Mouse (Mus musculus) liver, embryonic 13.5 days (tissue): ENCODE results near the gene Eef1akmt1. TPM values are rescaled to one million over a fixed set of nuclear protein-coding genes. Genes with fewer than 3 reads are reported as not detected.

Source experiments
- ATAC-seq: fragments of 200-750 bp; cut with Nextera tagmentation; 2 replicates; pipeline ENCODE4 v1.8.0; 2017; ENCODE audit warnings: low read depth, mild to moderate bottlenecking, moderate number of reproducible peaks, moderate library complexity
- DNase-seq: peaks from one replicate; pipeline ENCODE4 v3.0.0; 2022
- H3K27ac ChIP-seq: fragments of 300-500 bp; sonication (generic); 2 replicates; pipeline ENCODE4 v1.5.1; 2015; ENCODE audit warnings: moderate library complexity, mild to moderate bottlenecking, inconsistent platforms
- H3K27me3 ChIP-seq: fragments of 300-500 bp; sonication (generic); 2 replicates; pipeline ENCODE4 v1.6.1; 2015; ENCODE audit warnings: mild to moderate bottlenecking, inconsistent platforms
- H3K36me3 ChIP-seq: fragments of 300-500 bp; sonication (generic); 2 replicates; pipeline ENCODE4 v1.6.1; 2015; ENCODE audit warnings: mild to moderate bottlenecking, inconsistent platforms
- H3K4me1 ChIP-seq: fragments of 300-500 bp; sonication (generic); replicated peaks from 2 replicates; pipeline ENCODE4 v1.6.1; 2015; ENCODE audit warnings: inconsistent platforms
- H3K4me2 ChIP-seq: fragments of 300-500 bp; sonication (generic); 2 replicates; pipeline ENCODE4 v1.6.1; 2015; ENCODE audit warnings: inconsistent platforms, mild to moderate bottlenecking, moderate library complexity
- H3K4me3 ChIP-seq: fragments of 300-500 bp; sonication (generic); replicated peaks from 2 replicates; pipeline ENCODE4 v1.5.1; 2015; ENCODE audit warnings: mild to moderate bottlenecking, inconsistent platforms
- H3K9ac ChIP-seq: fragments of 300-500 bp; sonication (generic); 2 replicates; pipeline ENCODE4 v1.6.1; 2015; ENCODE audit warnings: mild to moderate bottlenecking, inconsistent platforms
- H3K9me3 ChIP-seq: fragments of 300-500 bp; sonication (generic); replicated peaks from 2 replicates; pipeline ENCODE4 v1.6.1; 2016; ENCODE audit warnings: inconsistent platforms
- WGBS: fragments of 180-500 bp; shearing (Covaris S2); methylation state at CpG from one replicate; pipeline ENCODE4 v1.1.7; 2015; ENCODE audit not compliant: insufficient replicate concordance; 5-methylcytosine and 5-hydroxymethylcytosine counted together
- polyA plus RNA-seq: library from polyadenylated mRNA; unstranded; fragments of >200 nt; fragmentation: Nextera tagmentation; extraction: Ambion mirVana; gene quantifications from 2 replicates; pipeline ENCODE4 v1.2.1, GENCODE M21; 2015

The Eef1akmt1 gene
- polyA plus RNA-seq, 1 experiment from 2014 or later, result 52.6 TPM

GRCm38 (mm10) chr14:57517001-57517400, 54.4 kb downstream of the Eef1akmt1 start:
- ATAC-seq, result no peak
- Histone ChIP-seq H3K4me2 (no peak overlapping the region), H3K36me3 (no peaks in the 10 kb centered on the region), H3K4me1 (no peaks in the 10 kb centered on the region), H3K4me3 (no peak overlapping the region), H3K27ac (no peak overlapping the region), H3K9ac (no peak overlapping the region), H3K27me3 (peaks cover 3% of the 10 kb centered on the region; the same call in 1 of the 2 replicates), H3K9me3 (no peaks in the 10 kb centered on the region)
- DNase-seq, result no peak
- WGBS, result 80% methylated on average over 7 of the region's 7 CpGs

DNA sequence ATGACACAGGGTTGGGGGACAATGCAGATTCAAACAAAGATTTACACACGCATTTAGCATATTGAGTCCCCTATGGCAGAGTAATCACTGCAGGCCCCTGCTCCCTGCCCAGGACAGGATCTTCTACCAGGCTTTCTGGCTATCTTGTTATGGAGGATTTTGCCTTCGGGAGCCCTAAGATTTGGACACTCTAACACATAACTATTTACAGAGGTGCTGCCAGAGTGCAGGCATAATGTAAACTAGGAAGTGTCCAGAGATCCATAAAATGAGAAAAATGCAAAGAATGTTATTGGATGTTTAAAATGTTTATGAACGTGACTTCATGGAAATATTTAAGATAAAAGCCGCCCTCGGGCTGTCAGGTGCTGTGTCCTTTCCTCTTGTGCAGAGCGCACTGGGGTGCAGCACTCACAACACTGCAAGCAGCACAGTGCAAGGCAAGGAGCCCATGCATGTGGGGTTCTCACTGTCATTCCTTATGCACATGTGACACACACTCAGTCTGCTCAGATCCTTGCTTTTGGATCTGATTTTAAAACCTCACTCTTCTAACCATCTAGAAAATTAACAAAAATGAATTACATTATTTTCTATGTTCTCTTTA, 56.2 kb downstream of the Eef1akmt1 start:
- H3K36me3 ChIP-seq, result no peaks in the 10 kb centered on the region
- H3K4me1 ChIP-seq, result no peaks in the 10 kb centered on the region
- H3K4me3 ChIP-seq, result no peak overlapping the region
- no peak overlapping the region for H3K27ac ChIP-seq
- no peak for DNase-seq
- H3K9ac ChIP-seq, result no peak overlapping the region
- H3K27me3 ChIP-seq, result no peaks in the 10 kb centered on the region
- 71% methylated on average over 6 of the region's 6 CpGs for WGBS
- no peak overlapping the region for H3K4me2 ChIP-seq
- no peaks in the 10 kb centered on the region for H3K9me3 ChIP-seq
- ATAC-seq, result no peak

GRCm38 (mm10) chr14:57509554-57509953, 61.9 kb downstream of the Eef1akmt1 start:
- no peaks in the 10 kb centered on the region for H3K9me3 ChIP-seq
- no peak overlapping the region for H3K4me2 ChIP-seq
- no peaks in the 10 kb centered on the region for H3K27me3 ChIP-seq
- H3K4me1 ChIP-seq, result no peaks in the 10 kb centered on the region
- no peak for ATAC-seq
- H3K27ac ChIP-seq, result no peak overlapping the region
- no peak overlapping the region for H3K9ac ChIP-seq
- 66% methylated on average over 6 of the region's 6 CpGs for WGBS
- no peak for DNase-seq
- no peaks in the 10 kb centered on the region for H3K36me3 ChIP-seq
- H3K4me3 ChIP-seq, result no peak overlapping the region

GRCm38 (mm10) chr14:57503729-57504128, 67.7 kb downstream of the Eef1akmt1 start:
- H3K4me3 ChIP-seq, result no peak overlapping the region
- no peaks in the 10 kb centered on the region for H3K27me3 ChIP-seq
- H3K9me3 ChIP-seq, result no peaks in the 10 kb centered on the region
- no peaks in the 10 kb centered on the region for H3K4me1 ChIP-seq
- H3K4me2 ChIP-seq, result no peak overlapping the region
- DNase-seq (no peak), ATAC-seq (no peak)
- H3K9ac ChIP-seq, result no peak overlapping the region
- WGBS, result 68% methylated on average over 6 of the region's 6 CpGs
- no peak overlapping the region for H3K27ac ChIP-seq
- no peaks in the 10 kb centered on the region for H3K36me3 ChIP-seq

Other genes with a start within 250 kb of the Eef1akmt1 start
- 7.0 TPM in 2 replicates for gene Cryl1, start 173.1 kb downstream of the Eef1akmt1 start, polyA plus RNA-seq
- 1.6 and 1.7 TPM in 2 replicates for gene Ift88, start 147.6 kb downstream of the Eef1akmt1 start, polyA plus RNA-seq
- gene Il17d, start 46.8 kb downstream of the Eef1akmt1 start, polyA plus RNA-seq, result 0.42 and 0.50 TPM in 2 replicates
- gene Xpo4, start 93.8 kb upstream of the Eef1akmt1 start, polyA plus RNA-seq, result 17.5 and 19.3 TPM in 2 replicates
- not detected in 2 replicates for gene Gm49361, start 174.5 kb upstream of the Eef1akmt1 start, polyA plus RNA-seq
- gene Lats2, start 186.8 kb upstream of the Eef1akmt1 start, polyA plus RNA-seq, result 3.6 and 4.6 TPM in 2 replicates
- gene Sap18, start 226.6 kb upstream of the Eef1akmt1 start, polyA plus RNA-seq, result 10.1 and 11.9 TPM in 2 replicates